Mouse (Mus musculus) v-Abl transformed pro-B cells (cell line): Measurements from ENCODE around the gene Cadm4.

Experiments
- in situ Hi-C, 2 experiments: fragments of 400-800 bp; cut with MboI; formaldehyde crosslinking; loops; one replicate each; pipeline ENCODE4 v1.15.1; 2025; ENCODE audit not compliant: unreplicated experiment in 2 of 2

Gene Cadm4

DNA sequence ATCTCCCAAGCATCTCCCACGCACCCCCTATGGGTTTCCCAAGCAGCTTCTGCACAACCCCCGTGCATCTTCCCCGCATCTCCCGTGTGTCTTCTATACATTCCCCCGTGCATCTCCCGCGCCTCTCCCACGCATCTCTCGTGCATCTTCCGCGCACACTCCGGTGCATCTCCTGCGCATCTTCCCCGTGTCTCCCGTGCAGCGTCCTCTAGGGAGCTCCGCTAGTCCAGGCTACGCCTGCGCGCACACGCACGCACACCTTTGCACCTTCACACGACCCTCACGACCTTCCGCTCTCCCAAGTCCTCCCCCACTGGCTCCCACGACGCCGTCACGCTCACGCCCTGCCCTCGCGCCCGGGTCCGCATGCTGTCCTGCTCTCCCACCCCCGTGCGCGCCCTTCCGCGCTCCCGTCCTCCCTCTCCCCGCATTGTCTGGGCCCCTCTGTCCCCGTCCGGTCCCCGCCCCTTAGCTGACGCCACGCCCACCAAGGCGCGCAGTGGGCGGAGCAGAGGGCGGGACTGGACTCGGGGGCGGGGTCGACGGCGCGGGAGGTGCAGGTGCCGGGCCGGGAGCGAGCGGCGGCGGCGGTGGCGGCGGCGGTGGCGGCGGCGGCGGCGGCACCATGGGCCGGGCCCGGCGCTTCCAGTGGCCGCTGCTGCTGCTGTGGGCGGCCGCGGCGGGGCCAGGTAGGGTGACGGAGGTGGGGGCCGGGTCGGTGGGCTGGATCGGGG is at the start of gene Cadm4:
Gene Cadm4, plus strand, starts transcription at position 550 of the 734 bp plus-strand sequence.
- in situ Hi-C loops: no loop called here

DNA sequence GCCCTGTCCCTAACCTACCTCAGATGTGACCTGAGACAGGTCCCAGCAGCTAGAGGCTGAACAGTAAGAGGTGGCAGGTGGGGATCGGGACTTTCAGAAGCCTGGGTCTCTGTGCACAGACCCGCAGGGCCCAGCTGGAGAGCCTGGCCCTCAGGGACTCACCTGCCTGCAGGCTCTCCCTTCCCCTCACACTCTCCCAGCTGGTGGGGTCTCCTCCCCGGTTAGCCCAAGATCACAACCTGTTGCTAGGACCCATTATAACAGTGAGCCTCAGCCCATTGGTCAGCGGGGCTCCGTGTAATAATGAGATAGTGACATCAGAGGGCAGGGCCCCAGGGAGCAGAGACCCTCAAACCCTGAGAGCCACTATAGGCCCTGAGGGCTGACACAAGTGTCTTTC is 46.5 kb upstream of the Cadm4 start:
- in situ Hi-C loops: no loop called here

DNA sequence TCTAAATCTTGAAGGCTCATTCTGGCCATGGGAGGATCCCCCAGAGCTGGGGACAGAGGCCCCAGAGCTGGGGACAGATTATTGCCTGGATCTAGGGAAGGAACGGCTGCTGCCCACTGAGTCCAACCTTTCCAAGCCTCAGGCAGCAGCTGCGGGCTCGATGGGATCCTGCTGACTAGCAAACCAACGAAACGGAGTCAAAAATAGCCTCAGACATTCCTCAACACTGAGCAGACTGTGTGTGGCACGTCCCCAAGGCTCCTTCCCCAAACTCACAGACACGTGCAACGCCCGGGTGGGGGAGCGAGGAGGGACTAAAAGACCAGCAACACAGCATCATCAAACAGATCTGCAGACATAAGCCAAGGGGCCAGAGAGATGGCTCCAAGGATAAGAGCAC is 43.8 kb upstream of the Cadm4 start:
- in situ Hi-C loops: no loop called here

DNA sequence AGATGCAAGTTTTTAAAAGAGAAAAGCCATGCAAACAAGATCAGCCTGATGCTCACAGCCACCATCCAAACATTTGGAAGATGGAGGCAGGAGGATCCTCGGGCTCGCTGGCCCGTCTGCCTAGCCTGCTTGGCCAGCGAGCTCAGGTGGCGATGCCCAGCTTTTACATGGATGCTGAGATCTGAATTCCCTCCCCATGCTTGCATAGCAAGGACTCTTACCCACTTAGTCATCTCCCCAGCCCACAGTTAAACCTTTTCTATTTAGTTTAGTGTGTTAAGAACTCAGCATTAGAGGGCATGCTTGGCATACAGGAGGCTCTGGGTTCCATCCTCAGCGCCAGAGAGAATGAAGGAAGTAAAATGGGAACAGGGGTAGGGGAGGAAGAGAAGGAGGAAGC is 42.6 kb upstream of the Cadm4 start:
- in situ Hi-C loops: no loop called here

DNA sequence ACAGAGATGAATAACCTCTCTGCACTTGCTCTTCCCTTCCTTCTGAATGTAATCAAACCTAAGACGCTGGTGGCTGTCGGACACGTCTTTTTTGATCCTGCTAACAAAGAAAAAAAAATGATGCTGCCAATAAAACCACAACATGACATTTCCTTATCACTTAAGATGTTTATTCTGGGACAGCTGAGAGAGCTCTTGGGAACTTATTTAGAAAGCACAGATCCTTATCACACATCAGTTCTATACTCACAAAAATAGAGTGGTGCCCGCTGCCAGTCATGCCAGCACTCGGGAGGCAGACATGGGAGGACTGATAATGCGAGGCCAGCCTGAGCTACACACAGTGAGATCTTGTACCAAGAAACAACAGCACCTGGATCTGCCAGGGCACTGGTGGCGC is 41.9 kb upstream of the Cadm4 start:
- in situ Hi-C loops: no loop called here

DNA sequence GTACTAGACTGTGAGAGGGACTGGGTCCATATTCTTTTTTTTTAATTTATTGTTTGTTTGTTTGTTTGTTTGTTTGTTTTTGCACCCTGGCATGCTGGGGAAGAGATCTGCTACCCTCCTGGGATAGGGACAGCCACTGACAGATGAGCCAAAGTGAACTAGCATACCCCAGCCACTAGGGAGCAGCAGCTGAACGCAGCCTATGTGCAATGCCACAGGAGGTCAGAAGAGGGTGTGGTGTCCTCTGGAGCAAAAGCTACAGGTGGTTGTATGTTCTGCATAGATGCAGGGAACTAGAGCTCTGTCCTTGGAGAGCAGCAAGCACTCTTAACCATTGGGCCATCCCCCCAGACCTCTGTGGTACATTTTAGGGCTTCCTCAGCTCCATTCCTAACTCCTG is 40.0 kb upstream of the Cadm4 start:
- in situ Hi-C loops: no loop called here

DNA sequence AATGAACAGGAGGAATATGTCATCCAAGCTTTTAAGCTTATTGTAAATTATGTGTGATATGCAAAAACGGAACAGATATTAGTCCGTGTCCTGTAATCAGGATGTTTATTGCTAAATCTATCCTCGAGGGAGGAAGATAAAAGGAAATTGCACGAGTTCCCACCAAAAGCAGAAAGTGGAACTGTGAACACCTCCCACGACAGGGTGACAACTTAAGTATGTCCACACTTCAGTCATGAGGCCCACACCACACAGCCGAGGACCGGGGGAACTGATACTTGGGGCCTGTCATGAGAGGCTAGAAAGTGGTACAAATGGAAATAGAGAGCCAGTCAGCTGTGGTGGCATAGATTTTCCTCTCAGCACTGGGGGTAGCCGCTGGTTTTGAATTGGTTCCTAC is 39.5 kb upstream of the Cadm4 start:
- in situ Hi-C loops: no loop called here

DNA sequence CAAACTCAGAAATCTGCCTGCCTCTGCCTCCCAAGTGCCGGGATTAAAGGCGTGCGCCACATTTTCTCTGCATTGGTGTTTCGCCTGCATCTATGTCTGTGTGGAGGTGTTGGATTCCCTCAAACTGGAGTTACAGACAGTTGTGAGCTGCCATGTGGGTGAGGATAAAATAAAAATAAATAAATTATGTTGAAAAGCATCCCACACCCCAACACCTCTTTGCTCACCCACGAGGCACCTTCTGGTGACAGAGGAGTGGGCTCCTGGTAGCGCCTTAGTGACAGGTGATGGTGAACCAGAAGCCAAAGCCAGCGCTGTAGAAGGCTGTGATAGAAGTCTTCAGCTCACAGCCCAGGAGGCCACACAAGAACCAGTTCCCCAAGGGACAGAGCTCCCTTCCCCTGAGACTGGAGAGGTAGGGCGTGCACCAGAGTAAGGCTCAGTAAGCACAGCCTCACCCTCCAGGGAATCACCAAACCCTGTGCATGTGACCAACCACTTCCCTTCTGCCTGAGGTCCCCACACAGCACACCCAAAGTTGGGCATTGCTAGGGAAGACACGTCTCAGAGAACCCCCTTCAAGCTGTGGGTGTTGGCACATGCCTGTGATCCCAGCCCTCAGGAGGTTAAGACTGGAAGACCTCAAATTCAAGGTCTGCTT is 36.4 kb upstream of the Cadm4 start:
- in situ Hi-C loops: no loop called here

DNA sequence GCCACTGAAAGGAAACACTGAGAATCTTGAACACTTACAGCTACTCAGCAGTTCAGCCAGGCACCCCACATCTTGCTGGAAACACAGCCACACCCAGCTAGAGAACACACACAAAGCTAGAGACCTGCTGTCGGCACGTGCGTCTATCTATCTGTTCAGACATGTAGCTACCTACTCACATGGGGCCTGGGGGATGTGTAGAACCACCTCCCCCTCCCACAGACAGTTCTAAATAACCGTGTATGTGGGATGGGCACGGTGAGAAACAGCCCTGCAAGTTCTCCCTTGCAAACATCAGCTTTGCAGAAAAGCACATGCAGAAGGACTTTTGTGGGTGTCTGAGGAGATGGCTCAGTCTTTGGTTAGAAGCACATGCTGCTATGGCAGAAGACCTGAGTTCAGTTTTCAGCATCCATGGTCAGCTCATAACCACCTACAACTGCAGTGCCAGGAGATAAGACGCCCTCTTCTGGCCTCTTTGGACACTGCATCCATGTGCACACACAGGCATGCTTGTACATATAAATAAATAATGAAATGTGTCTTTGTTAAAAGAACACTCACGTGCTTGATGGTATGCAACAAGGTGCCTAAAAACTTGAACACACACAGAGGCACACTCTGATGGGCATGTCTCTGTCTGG is 35.0 kb upstream of the Cadm4 start:
- in situ Hi-C loops: no loop called here

DNA sequence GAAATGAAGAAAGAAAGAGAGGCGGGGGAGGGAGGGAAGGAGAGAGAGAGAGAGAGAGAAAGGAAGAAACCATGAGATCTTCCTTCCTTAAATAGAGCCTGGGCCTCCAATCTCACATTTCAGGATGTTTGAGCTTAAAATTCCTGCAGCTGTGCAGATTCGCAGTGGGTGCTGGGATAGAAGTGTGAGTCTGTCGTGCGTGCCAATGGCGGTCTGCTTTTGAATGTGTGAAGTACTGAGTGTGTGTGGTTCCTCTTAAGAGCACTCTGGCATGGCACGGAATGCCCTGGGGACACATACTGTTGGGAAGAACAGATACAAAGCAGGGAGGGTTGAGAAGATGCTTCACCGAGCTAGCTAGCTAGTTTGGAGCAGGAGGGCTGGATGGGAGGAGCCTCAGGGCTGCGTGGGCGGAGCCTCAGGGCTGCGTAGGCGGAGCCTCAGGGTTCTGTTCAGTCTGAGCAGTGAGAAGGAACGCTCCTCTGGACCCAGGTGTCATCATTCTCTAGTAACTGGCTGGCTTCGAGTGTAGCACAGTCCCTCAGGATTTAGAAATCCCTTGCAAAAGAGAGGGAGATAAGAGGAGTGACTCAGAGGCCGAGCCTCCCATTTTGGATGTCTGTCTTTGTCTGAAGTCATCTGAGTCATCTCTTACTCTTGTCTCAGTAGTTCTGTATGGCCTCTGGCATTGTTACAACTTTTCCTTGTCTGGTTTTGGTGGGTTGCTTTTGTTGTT is 32.9 kb upstream of the Cadm4 start:
- in situ Hi-C loops: no loop called here

DNA sequence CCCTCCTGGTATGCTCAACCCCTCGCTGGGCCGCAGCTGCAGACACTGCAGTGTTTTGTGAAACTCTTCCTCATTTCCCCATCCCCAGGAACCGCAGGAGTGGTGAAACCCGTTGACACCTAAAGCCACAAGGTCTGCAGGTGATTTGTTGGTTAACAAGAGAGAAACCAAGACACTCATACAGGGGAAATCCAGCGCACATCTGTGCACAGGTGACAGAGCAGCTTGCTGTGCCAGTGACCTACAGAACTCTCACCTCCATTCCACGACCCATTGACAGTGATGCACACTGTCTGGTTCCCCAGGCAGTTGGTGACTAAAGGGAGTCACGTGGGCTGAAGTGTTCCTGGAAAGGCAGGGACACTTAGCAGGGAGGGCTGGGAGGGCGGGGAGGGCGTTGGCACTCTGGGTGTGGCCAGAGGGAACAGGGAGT is 31.2 kb upstream of the Cadm4 start:
- in situ Hi-C loops: no loop called here

DNA sequence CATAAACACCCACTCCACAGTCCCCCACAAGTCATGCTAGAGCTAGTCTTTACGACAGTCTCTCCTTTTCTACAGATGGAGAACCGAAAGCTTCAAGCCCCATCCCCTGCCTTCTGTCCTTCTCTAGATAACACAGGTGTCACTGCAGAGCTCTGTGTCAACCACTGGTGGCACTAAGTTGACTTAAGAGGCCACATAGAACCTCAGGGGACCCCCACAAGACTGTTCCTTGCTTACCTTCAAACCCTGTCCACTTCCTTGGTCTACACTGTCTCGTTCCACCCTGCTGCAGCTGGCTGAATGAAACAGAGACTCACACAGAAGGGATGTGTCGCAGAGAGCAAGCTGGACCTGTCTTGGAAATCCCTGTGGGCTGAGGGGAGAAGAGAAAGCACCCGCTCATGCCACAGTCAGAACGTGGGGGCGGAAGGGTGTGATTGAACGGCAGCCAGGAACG is 29.9 kb upstream of the Cadm4 start, which contains the start of gene Irgc1:
Gene Irgc1, minus strand, starts transcription at position 443 of the 457 bp plus-strand sequence.
- in situ Hi-C loops: no loop called here

DNA sequence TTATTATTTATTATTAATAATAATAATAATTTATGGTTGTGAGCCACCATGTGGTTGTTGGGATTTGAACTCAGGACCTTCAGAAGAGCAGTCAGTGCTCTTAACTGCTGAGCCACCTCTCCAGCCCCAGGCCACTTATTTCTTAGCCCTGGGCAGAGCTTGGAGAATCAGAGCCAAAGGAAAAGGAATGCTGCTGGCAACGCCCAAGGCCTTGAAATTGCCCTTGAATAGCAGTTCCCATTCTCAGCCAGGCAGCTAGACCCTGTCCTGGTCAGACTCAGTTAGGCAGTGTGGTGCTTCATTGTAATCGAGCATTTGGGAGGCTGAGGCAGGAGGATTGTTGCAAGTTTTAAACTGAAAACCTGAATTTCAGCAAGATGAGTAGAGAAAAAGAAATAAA is 27.6 kb upstream of the Cadm4 start:
- in situ Hi-C loops: no loop called here

DNA sequence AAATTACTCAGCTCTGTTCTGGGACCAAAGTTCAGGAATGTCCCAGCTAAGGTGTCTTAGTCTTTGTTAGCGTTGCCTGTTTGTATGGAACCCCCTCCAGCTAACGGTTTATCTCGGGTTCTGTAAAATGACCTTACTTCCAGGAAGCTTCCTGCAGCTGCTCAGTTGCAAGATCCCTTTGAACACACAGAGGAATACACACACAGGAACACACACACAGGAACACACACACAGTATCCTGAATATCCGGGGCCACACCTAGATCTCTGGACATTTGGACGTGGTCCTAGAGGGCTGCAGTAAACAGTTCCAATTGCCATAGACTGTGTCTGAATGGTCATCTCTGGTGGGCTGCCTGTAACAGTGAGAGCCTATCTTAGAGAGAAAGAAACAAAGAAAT is 26.1 kb upstream of the Cadm4 start:
- in situ Hi-C loops: no loop called here

DNA sequence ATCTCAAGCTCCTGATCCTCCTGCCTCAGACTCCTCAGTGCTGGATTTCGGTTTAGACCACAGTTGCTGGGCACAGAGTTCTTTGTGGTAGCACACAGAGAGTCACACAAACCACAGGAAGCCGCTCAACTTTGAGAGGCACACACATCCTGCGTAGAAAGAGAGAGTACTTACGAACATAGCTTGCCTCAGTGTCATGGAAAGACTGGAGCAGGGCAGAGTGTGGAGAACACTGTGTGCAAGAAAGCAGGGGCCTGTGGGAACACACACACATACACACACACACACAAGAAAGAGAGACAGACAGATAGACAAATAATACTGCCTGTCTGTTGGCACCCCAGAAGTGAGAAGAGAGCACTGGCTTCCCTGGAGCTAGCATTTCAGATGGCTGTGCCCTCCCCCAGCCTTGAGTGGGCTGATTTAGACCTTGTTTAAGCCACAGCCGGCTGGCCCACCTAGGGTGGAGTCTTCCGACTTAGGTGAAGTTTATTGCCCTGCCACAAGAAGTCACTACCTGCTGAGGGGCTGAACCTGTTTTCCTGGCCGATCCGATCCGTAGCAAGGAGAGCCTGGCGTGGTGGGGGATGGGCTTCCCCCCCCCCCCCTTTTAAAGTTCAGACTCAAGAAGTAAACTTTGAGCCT is 24.0 kb upstream of the Cadm4 start:
- in situ Hi-C loops: no loop called here

DNA sequence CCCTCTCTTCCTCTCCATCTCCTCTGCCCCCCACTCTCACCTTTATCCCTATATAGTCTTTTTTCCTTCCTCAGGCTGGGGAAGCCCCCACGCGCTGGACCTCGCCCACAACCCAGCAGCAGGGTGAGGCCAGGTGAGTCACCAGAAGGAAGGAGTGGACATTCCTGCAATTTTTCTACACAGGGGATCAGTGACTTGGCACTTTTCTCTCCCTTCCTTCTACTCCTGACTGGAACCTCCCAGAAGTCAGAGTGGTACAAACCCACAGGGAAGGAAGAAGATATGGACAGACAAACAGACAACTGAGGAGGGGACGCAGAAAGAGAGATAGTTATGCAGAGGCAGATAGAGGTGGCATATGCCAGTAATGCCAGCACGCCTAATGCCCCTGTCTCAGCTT is 22.4 kb upstream of the Cadm4 start:
- in situ Hi-C loops: no loop called here

DNA sequence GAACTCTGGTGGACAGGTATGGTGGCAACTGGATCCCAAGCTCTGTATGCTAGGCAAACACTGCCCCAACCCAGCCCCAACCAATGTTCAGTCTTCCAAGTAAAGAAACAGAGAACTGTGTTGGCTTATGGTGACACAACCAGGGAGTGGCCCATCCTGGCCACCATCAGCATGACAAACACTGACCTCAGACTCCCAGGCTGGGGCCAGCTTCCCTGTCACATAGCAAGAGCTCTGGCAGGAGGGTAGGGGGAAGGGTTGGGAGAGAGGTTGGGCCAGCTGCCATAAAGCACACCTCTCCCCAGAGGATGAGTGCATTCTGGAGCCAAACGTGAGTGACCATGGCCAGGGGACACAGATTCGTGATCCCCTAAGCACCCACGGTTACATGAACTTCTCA is 22.0 kb upstream of the Cadm4 start:
- in situ Hi-C loops: no loop called here

DNA sequence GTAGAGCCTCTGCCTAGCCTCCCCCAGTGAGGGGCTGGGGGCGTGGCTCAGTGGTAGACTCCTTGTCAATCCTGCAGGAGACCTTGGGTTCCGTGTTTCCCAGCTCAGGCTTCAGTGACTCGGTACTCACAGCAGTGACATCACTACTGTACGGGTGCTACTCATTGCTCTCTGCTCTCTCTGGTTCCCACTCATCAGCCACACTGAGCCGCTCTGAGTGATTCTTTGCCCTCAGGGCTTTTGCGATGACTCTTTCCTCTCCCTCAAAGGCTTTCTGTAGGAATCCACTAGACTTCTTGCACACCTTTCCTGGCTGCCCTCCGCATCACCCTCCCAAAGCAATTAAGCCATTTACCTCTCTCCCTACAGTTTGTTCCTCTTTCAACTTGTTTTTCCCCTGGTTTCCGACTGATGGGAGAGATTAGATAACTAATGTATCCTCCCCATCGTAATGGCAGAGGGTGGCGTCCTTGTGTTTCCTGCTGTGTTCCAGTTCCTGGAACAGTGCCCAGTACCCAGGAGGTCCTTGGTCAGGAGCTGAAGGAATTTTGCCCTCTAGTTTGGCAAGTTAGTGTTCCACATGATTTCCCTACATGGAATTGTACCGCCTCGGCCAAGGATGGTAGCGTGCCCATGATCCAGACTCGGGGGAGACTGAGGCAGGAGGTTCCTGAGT is 20.3 kb upstream of the Cadm4 start:
- in situ Hi-C loops: no loop called here

DNA sequence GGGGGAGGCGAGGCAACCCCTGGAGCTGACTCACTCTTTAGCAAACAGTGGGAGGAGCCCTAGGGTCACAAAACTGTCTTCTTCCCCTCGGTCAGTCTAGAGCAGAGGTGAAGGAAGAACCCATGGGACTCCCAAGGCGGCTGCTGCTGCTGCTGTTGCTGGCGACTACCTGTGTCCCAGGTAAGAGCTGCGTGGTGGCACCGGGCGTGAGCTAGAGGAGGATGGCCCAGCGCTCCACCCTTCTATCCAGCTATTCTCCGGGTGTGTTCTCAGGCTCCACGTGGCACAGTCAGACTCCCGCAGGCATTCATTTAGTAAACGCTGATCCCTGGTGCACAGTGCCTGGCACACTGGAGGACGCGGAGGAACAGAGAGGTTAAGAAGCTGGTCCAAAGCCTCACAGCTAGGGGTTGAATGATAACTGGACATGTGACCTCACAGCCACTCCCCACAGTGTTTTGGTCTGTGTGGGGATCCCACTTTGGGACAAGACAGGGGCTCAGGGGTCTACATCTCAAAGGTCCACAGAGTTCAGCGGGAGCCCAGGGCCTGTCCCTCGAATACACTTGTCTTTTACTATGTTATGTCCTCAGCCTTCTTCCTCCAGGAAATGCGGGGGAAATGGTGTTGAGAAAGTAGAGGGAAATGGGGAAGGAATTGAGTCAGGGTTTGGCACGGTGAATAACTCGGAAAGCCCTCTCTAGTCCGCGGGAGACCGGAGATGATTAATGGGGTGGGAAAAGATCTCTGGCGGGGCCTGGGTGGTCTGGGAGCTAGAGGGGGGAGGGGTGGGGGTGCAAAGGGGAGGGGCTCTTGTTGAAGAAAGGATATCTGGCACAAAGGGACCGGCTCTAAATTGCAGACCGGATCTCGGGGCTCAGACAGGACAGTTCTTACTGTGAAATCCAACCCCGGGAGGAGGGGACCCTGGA is 19.2 kb upstream of the Cadm4 start, which contains the start of gene Plaur:
Gene Plaur, plus strand, starts transcription at position 97 of the 932 bp plus-strand sequence.
- in situ Hi-C loops: no loop called here
